Mouse (Mus musculus) heart, postnatal 36 days (tissue): Measurements from ENCODE around the gene Dcaf5. TPM values are rescaled to one million over a fixed set of nuclear protein-coding genes. Genes with fewer than 3 reads are reported as not detected.
A peak's percentile ranks its signal among the peaks of the same experiment; 100 is the strongest.

ENCODE experiments used
- DNase-seq, 2 experiments: peaks; one replicate each; pipeline ENCODE4 v3.0.0; 2021 to 2022
- intact Hi-C: fragments of 180-260 bp; cut with DNase I; formaldehyde crosslinking; loops from one replicate; pipeline ENCODE4 v1.15.1; 2025
- total RNA-seq, 2 experiments: library from RNA; stranded (reverse); gene quantifications; 2 replicates each; pipeline ENCODE4 v1.2.3; 2021

Gene Dcaf5
- total RNA-seq, 2 experiments from 2014 or later = 38.4 TPM

- intact Hi-C loops = no loop called here
- DNase-seq = no peak
Observed at GRCm38 (mm10) chr12:80415100-80415499, 21.3 kb downstream of the Dcaf5 start.

GRCm38 (mm10) chr12:80410855-80411254, 25.5 kb downstream of the Dcaf5 start:
- no peak for DNase-seq
- intact Hi-C loops = no loop called here

GRCm38 (mm10) chr12:80407824-80408223, 28.6 kb downstream of the Dcaf5 start:
- intact Hi-C loops = no loop called here
- DNase-seq = peak in 1 of 2 experiments; percentile 55

- intact Hi-C loops = no loop called here
- DNase-seq = peak; percentile 21 to 48
Observed at GRCm38 (mm10) chr12:80406650-80407049, 29.8 kb downstream of the Dcaf5 start.

GRCm38 (mm10) chr12:80404139-80404538, 32.3 kb downstream of the Dcaf5 start:
- intact Hi-C loops = no loop called here

GRCm38 (mm10) chr12:80399147-80399546, 37.3 kb downstream of the Dcaf5 start:
- no peak for DNase-seq
- intact Hi-C loops = no loop called here

More at GRCm38 (mm10) chr12:80404139-80404538, 32.3 kb downstream of the Dcaf5 start:
- no peak for DNase-seq

GRCm38 (mm10) chr12:80396397-80396796, 40.0 kb downstream of the Dcaf5 start:
- no peak for DNase-seq
- intact Hi-C loops = no loop called here

- DNase-seq = no peak
- intact Hi-C loops = no loop called here
Observed at GRCm38 (mm10) chr12:80395270-80395669, 41.1 kb downstream of the Dcaf5 start.

GRCm38 (mm10) chr12:80394045-80394444, 42.4 kb downstream of the Dcaf5 start:
- intact Hi-C loops = no loop called here
- peak; percentile 22 to 43 for DNase-seq

- no peak for DNase-seq
- intact Hi-C loops = loop anchor here (2.0 to 5.0 kb wide), 2 partner anchors 142 to 231 kb away; no protein-coding TSS in a partner anchor
Observed at GRCm38 (mm10) chr12:80389448-80389847, 47.0 kb downstream of the Dcaf5 start.

GRCm38 (mm10) chr12:80387326-80387725, 49.1 kb downstream of the Dcaf5 start:
- intact Hi-C loops = loop anchor here (5.0 kb wide), 1 partner anchor 140 kb away; no protein-coding TSS in a partner anchor

GRCm38 (mm10) chr12:80385361-80385760, 51.0 kb downstream of the Dcaf5 start:
- DNase-seq = no peak
- intact Hi-C loops = loop anchor here (5.0 kb wide), 1 partner anchor 138 kb away; no protein-coding TSS in a partner anchor

More at GRCm38 (mm10) chr12:80387326-80387725, 49.1 kb downstream of the Dcaf5 start:
- no peak for DNase-seq

- intact Hi-C loops = no loop called here
Observed at GRCm38 (mm10) chr12:80383478-80383877, 52.9 kb downstream of the Dcaf5 start.

GRCm38 (mm10) chr12:80382794-80383193, 53.6 kb downstream of the Dcaf5 start:
- DNase-seq = peak; percentile 15 to 25
- intact Hi-C loops = no loop called here

More at GRCm38 (mm10) chr12:80383478-80383877, 52.9 kb downstream of the Dcaf5 start:
- DNase-seq = no peak

- intact Hi-C loops = no loop called here
- no peak for DNase-seq
Observed at GRCm38 (mm10) chr12:80379831-80380457, 56.5 kb downstream of the Dcaf5 start.

GRCm38 (mm10) chr12:80379393-80379792, 57.0 kb downstream of the Dcaf5 start:
- intact Hi-C loops = no loop called here
- DNase-seq = peak; percentile 26 to 27

- no peak for DNase-seq
- intact Hi-C loops = loop anchor here (1.0 kb wide), 1 partner anchor 179 kb away; no protein-coding TSS in a partner anchor
Observed at GRCm38 (mm10) chr12:80377604-80378003, 58.8 kb downstream of the Dcaf5 start.

- DNase-seq = no peak
- intact Hi-C loops = no loop called here
Observed at GRCm38 (mm10) chr12:80375721-80376120, 60.7 kb downstream of the Dcaf5 start.

- DNase-seq = no peak
- intact Hi-C loops = loop anchor here (5.0 kb wide), 2 partner anchors 37 to 102 kb away; no protein-coding TSS in a partner anchor
Observed at GRCm38 (mm10) chr12:80374736-80375135, 61.7 kb downstream of the Dcaf5 start.

GRCm38 (mm10) chr12:80372946-80373345, 63.5 kb downstream of the Dcaf5 start:
- no peak for DNase-seq
- intact Hi-C loops = loop anchor here (5.0 kb wide), 2 partner anchors 36 to 101 kb away; no protein-coding TSS in a partner anchor

- intact Hi-C loops = loop anchor here (5.0 kb wide), 1 partner anchor 105 kb away; the partner anchor contains the start of gene Actn1
- no peak for DNase-seq
Observed at GRCm38 (mm10) chr12:80367227-80367626, 69.2 kb downstream of the Dcaf5 start.

GRCm38 (mm10) chr12:80366004-80366480, 70.4 kb downstream of the Dcaf5 start:
- intact Hi-C loops = loop anchor here (5.0 kb wide), 1 partner anchor 104 kb away; the partner anchor contains the start of gene Actn1
- DNase-seq = no peak
